In the genomic region with DNA sequence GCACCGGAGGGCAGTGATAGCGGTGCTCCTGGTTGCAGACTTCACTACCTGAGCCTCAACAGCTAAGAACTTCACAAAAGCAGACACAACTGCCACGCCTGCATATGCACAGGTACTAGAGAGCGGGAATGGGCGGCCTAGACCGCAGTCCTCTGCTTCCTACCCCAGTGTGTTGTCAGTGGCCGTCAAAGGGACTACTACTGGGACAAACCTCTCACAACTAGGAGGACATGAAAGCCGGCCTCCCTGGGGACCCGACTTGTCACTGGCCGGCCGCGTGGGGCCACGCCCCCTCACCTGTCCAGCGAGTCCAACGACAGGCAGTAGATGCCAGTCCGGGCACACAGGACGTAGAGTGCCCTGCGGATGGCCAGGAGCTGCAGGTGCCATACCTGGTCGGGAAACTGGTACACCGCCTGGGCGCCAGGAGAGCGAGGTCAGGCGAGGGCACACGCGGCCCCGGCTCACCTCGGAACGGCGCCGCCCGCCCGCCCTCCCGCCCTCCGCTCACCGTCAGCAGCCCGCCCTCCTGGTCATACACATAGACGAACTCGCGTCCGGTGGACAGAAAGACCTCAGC, we compare ENCODE assay signal across 7 mouse cellular contexts. TPM values are rescaled to one million over a fixed set of nuclear protein-coding genes. Genes with fewer than 3 reads are reported as not detected.
A peak's percentile ranks its signal among the peaks of the same experiment; 100 is the strongest.
DNase-seq lines count a peak whose midpoint lies in the region; ATAC-seq and TF ChIP-seq lines count a peak whose summit lies in the region.

No protein-coding gene starts in this region.

- H3K79me2 ChIP-seq in myocyte (ENCODE audit: control insufficient read depth, insufficient read depth) = peaks cover 6% of the 10 kb centered on the region

- peak overlapping the region; percentile 87 for H3K4me3 ChIP-seq in ES-Bruce4 (ENCODE audit: low read depth, low read length)
- H3K4me3 ChIP-seq in hindbrain, postnatal 0 days (ENCODE audit: low read length) = peak overlapping the region; percentile 78
- H3K4me3 ChIP-seq in liver, embryonic 13.5 days (replicated peaks) = peak overlapping the region; percentile 76
- peak overlapping the region; percentile 65 for H3K4me3 ChIP-seq in myocyte

- no peaks in the 10 kb centered on the region for H3K4me1 ChIP-seq in ES-Bruce4 (ENCODE audit: control insufficient read depth, insufficient read depth, low read length)
- peaks cover 10% of the 10 kb centered on the region; the same call in 1 of the 2 replicates for H3K4me1 ChIP-seq in hindbrain, postnatal 0 days (ENCODE audit: insufficient read depth, low read length)
- H3K4me1 ChIP-seq in liver, embryonic 13.5 days (replicated peaks) = peaks cover 30% of the 10 kb centered on the region

- DNase-seq in adrenal gland, postnatal 36 days = peak; percentile 50 to 60
- DNase-seq in hindbrain, postnatal 0 days (ENCODE audit: low spot score) = peak; percentile 68
- DNase-seq in liver, embryonic 13.5 days = peak; percentile 47
- no peak for DNase-seq in c-Kit-positive CD71-positive TER-119-positive erythroid progenitor cells, embryonic 14.5 days (ENCODE audit: low spot score)

- peak overlapping the region; percentile 95 for H3K4me2 ChIP-seq in hindbrain, postnatal 0 days (ENCODE audit: low read depth, low read length)
- peak overlapping the region; percentile 100 for H3K4me2 ChIP-seq in liver, embryonic 13.5 days
- peak overlapping the region; percentile 94 for H3K4me2 ChIP-seq in myocyte (ENCODE audit: low read depth)

- peak overlapping the region; percentile 26 for H3ac ChIP-seq in myocyte (ENCODE audit: control insufficient read depth, insufficient read length)

- H3K27ac ChIP-seq in ES-Bruce4 (ENCODE audit: insufficient read depth, low read length) = no peak overlapping the region
- H3K27ac ChIP-seq in hindbrain, postnatal 0 days = peak overlapping the region; percentile 82
- no peak overlapping the region for H3K27ac ChIP-seq in liver, embryonic 13.5 days

- H3K9me3 ChIP-seq in ES-Bruce4 (replicated peaks; ENCODE audit: control insufficient read depth, insufficient read depth, low read length, poor library complexity, severe bottlenecking) = no peaks in the 10 kb centered on the region
- no peaks in the 10 kb centered on the region for H3K9me3 ChIP-seq in hindbrain, postnatal 0 days (ENCODE audit: low read length)
- H3K9me3 ChIP-seq in liver, embryonic 13.5 days (replicated peaks) = no peaks in the 10 kb centered on the region

- no peak for TF ChIP-seq EP300 in ES-Bruce4 (IDR thresholded peaks at IDR 0.05; ENCODE audit: insufficient read depth, low read depth, low read length)

- ATAC-seq in erythroid progenitor cell, adult 5-6 weeks (replicated peaks; ENCODE audit: low FRiP score, poor library complexity, severe bottlenecking) = peak; percentile 12; the same call in 1 of the 2 replicates
- ATAC-seq in hindbrain, postnatal 0 days = peak; percentile 34
- peak; percentile 62 for ATAC-seq in liver, embryonic 13.5 days (ENCODE audit: low read depth)

- TF ChIP-seq POLR2A in ES-Bruce4 (IDR thresholded peaks at IDR 0.05; ENCODE audit: insufficient read depth, low read length) (no peak), myocyte (IDR thresholded peaks at IDR 0.05; ENCODE audit: insufficient read length, low read depth) (no peak)

- peak overlapping the region; percentile 72 for H3K9ac ChIP-seq in ES-Bruce4 (ENCODE audit: low read depth, poor library complexity, severe bottlenecking)
- peak overlapping the region; percentile 82 for H3K9ac ChIP-seq in hindbrain, postnatal 0 days (replicated peaks; ENCODE audit: low read length)
- H3K9ac ChIP-seq in liver, embryonic 13.5 days = peak overlapping the region; percentile 77

- TF ChIP-seq CTCF in ES-Bruce4 (IDR thresholded peaks at IDR 0.05; ENCODE audit: low read depth, low read length) = no peak
- TF ChIP-seq CTCF in hindbrain, postnatal 0 days (IDR thresholded peaks at IDR 0.05; ENCODE audit: low read depth) = no peak

- 2% methylated on average over 40 of the region's 40 CpGs for WGBS in hindbrain, postnatal 0 days
- WGBS in liver, embryonic 13.5 days (ENCODE audit: insufficient replicate concordance) = 3% methylated on average over 40 of the region's 40 CpGs

- H3K36me3 ChIP-seq in ES-Bruce4 (ENCODE audit: control insufficient read depth, insufficient read depth, low read length, poor library complexity, severe bottlenecking) (peaks cover 5% of the 10 kb centered on the region; the same call in 1 of the 2 replicates), myocyte (ENCODE audit: control insufficient read depth, insufficient read depth) (peaks cover 5% of the 10 kb centered on the region)
- H3K36me3 ChIP-seq in hindbrain, postnatal 0 days (ENCODE audit: insufficient read depth, low read length) = peaks cover 59% of the 10 kb centered on the region
- H3K36me3 ChIP-seq in liver, embryonic 13.5 days = peaks cover 70% of the 10 kb centered on the region

- H3K27me3 ChIP-seq in ES-Bruce4 (ENCODE audit: control insufficient read depth, insufficient read depth, low read length, poor library complexity, severe bottlenecking) (no peaks in the 10 kb centered on the region), myocyte (ENCODE audit: control insufficient read depth, insufficient read depth, insufficient read length) (no peaks in the 10 kb centered on the region)
- no peaks in the 10 kb centered on the region for H3K27me3 ChIP-seq in hindbrain, postnatal 0 days (ENCODE audit: insufficient read depth, low read length)
- no peaks in the 10 kb centered on the region for H3K27me3 ChIP-seq in liver, embryonic 13.5 days

TF ChIP-seq in myocyte, 11 proteins besides CTCF, POLR2A, EP300 and RAD21:
- no peak for TF ChIP-seq REST (IDR thresholded peaks at IDR 0.05; ENCODE audit: insufficient read depth, insufficient read length)
- no peak for TF ChIP-seq E2F4 (IDR thresholded peaks at IDR 0.05; ENCODE audit: insufficient read depth)
- no peak for TF ChIP-seq TCF12 (IDR thresholded peaks at IDR 0.05; ENCODE audit: insufficient read depth, poor library complexity, severe bottlenecking)
- no peak for TF ChIP-seq CEBPB (IDR thresholded peaks at IDR 0.05; ENCODE audit: insufficient read depth, poor library complexity, severe bottlenecking)
- TF ChIP-seq TCF3 (IDR thresholded peaks at IDR 0.05; ENCODE audit: insufficient read length, low read depth) = no peak
- no peak for TF ChIP-seq USF1 (IDR thresholded peaks at IDR 0.05; ENCODE audit: low read depth)
- no peak for TF ChIP-seq POLR2AphosphoS2 (IDR thresholded peaks at IDR 0.05; ENCODE audit: insufficient read length, low read depth)
- TF ChIP-seq SRF (IDR thresholded peaks at IDR 0.05; ENCODE audit: control insufficient read depth, insufficient read length, low read depth) = peak; percentile 3
- TF ChIP-seq MAX (IDR thresholded peaks at IDR 0.05; ENCODE audit: low read depth) = no peak
- no peak for TF ChIP-seq MYOG (IDR thresholded peaks at IDR 0.05; ENCODE audit: control insufficient read depth in 1 of 3, insufficient read depth in 1 of 3, insufficient read length in 2 of 3, low read depth in 2 of 3)
- peak in 1 of 3 experiments; percentile 32 for TF ChIP-seq MYOD1 (IDR thresholded peaks at IDR 0.05; ENCODE audit: control insufficient read depth in 1 of 3, insufficient read length in 2 of 3, low read depth in 2 of 3)
TF ChIP-seq in myocyte: peak in this region for 2.

RNA-seq across cellular contexts. Expression of gene Faap100, which starts 0.4 kb away (rescaled TPM):
- polyA plus RNA-seq in ES-Bruce4 (2011; ENCODE audit: insufficient read depth, insufficient read length, low read depth, missing spikeins) = 13.2 and 15.2 TPM in 2 replicates
- 10 to 100 TPM; 21.3 to 32.1 TPM for total RNA-seq in adrenal gland, postnatal 36 days (2021)
- total RNA-seq in erythroid progenitor cell, adult 5-6 weeks (2015; ENCODE audit: low replicate concordance) = 6.1 and 8.0 TPM in 2 replicates
- 2.0 and 9.4 TPM in 2 replicates for total RNA-seq in erythroid progenitor cell, adult 5-6 weeks (2017; ENCODE audit: low replicate concordance)
- 175 and 178 TPM in 2 replicates for total RNA-seq in hindbrain, postnatal 0 days (2014; rRNA removed)
- polyA plus RNA-seq in hindbrain, postnatal 0 days (2015; fragmentation: Nextera tagmentation; extraction: Ambion mirVana) = 74.6 and 76.4 TPM in 2 replicates
- polyA plus RNA-seq in liver, embryonic 13.5 days (2015; fragmentation: Nextera tagmentation; extraction: Ambion mirVana) = 7.8 and 8.7 TPM in 2 replicates
- polyA plus RNA-seq in myocyte (2012; fragmentation: generic; extraction: Trizol) = 12.3 TPM

RNA-seq across cellular contexts. Expression of gene Fscn2, which starts 16.8 kb away (rescaled TPM):
- polyA plus RNA-seq in ES-Bruce4 (2011; ENCODE audit: insufficient read depth, insufficient read length, low read depth, missing spikeins) = not detected in 2 replicates
- under 1 TPM in 1 of 2 experiments, not detected in 1; 0.59 TPM for total RNA-seq in adrenal gland, postnatal 36 days (2021)
- total RNA-seq in erythroid progenitor cell, adult 5-6 weeks (2015; ENCODE audit: low replicate concordance) = not detected in 2 replicates
- total RNA-seq in erythroid progenitor cell, adult 5-6 weeks (2017; ENCODE audit: low replicate concordance) = not detected in 2 replicates
- 3.0 and 9.0 TPM in 2 replicates for total RNA-seq in hindbrain, postnatal 0 days (2014; rRNA removed)
- 1.5 and 1.9 TPM in 2 replicates for polyA plus RNA-seq in hindbrain, postnatal 0 days (2015; fragmentation: Nextera tagmentation; extraction: Ambion mirVana)
- polyA plus RNA-seq in liver, embryonic 13.5 days (2015; fragmentation: Nextera tagmentation; extraction: Ambion mirVana) = not detected in 2 replicates
- 1.1 TPM for polyA plus RNA-seq in myocyte (2012; fragmentation: generic; extraction: Trizol)

RNA-seq across cellular contexts. Expression of gene Actg1, which starts 29.8 kb away (rescaled TPM):
- polyA plus RNA-seq in ES-Bruce4 (2011; ENCODE audit: insufficient read depth, insufficient read length, low read depth, missing spikeins) (2,484 and 2,505 TPM in 2 replicates), myocyte (2012; fragmentation: generic; extraction: Trizol) (2,358 TPM)
- 1,000 to 10,000 TPM; 1,356 to 1,461 TPM for total RNA-seq in adrenal gland, postnatal 36 days (2021)
- total RNA-seq in erythroid progenitor cell, adult 5-6 weeks (2015; ENCODE audit: low replicate concordance) = 531 and 597 TPM in 2 replicates
- 282 and 330 TPM in 2 replicates for total RNA-seq in erythroid progenitor cell, adult 5-6 weeks (2017; ENCODE audit: low replicate concordance)
- 2,410 and 2,568 TPM in 2 replicates for total RNA-seq in hindbrain, postnatal 0 days (2014; rRNA removed)
- polyA plus RNA-seq in hindbrain, postnatal 0 days (2015; fragmentation: Nextera tagmentation; extraction: Ambion mirVana) = 3,348 and 3,639 TPM in 2 replicates
- polyA plus RNA-seq in liver, embryonic 13.5 days (2015; fragmentation: Nextera tagmentation; extraction: Ambion mirVana) = 712 and 750 TPM in 2 replicates

RNA-seq across cellular contexts. Expression of gene Nploc4, which starts 59.4 kb away (rescaled TPM):
- 66.9 and 77.2 TPM in 2 replicates for polyA plus RNA-seq in ES-Bruce4 (2011; ENCODE audit: insufficient read depth, insufficient read length, low read depth, missing spikeins)
- 100 to 1,000 TPM in 1 of 2 experiments, 10 to 100 TPM in 1; 86.2 to 101 TPM for total RNA-seq in adrenal gland, postnatal 36 days (2021)
- total RNA-seq in erythroid progenitor cell, adult 5-6 weeks (2015; ENCODE audit: low replicate concordance) = 35.2 and 47.6 TPM in 2 replicates
- 63.8 and 65.8 TPM in 2 replicates for total RNA-seq in erythroid progenitor cell, adult 5-6 weeks (2017; ENCODE audit: low replicate concordance)
- 65.8 and 76.3 TPM in 2 replicates for total RNA-seq in hindbrain, postnatal 0 days (2014; rRNA removed)
- 27.1 and 28.3 TPM in 2 replicates for polyA plus RNA-seq in hindbrain, postnatal 0 days (2015; fragmentation: Nextera tagmentation; extraction: Ambion mirVana)
- polyA plus RNA-seq in liver, embryonic 13.5 days (2015; fragmentation: Nextera tagmentation; extraction: Ambion mirVana) = 22.3 and 26.8 TPM in 2 replicates
- polyA plus RNA-seq in myocyte (2012; fragmentation: generic; extraction: Trizol) = 61.8 TPM

Comparison
In these comparisons a context has a peak if more than half of its experiments do, and no peak if none do; other contexts are left out.
1. ATAC-seq: peak in every context shown above with its lines; median percentile 62 in liver, embryonic 13.5 days; 34 in hindbrain, postnatal 0 days; 12 in erythroid progenitor cell, adult 5-6 weeks.